Mouse (Mus musculus): Measurements from ENCODE around the gene Spocd1. TPM values are rescaled to one million over a fixed set of nuclear protein-coding genes. Genes with fewer than 3 reads are reported as not detected.
A peak's percentile ranks its signal among the peaks of the same experiment; 100 is the strongest.

Spocd1 gene
- polyA plus RNA-seq, 1 experiment from 2014 or later = not detected

GRCm38 (mm10) chr4:129960180-129960944, 31.3 kb downstream of the Spocd1 start:
- Histone ChIP-seq H3K4me3 (ENCODE audit: low read length) (peak overlapping the region; percentile 41), H3K9ac (ENCODE audit: low read depth, low read length) (peak overlapping the region; percentile 42), H3K27me3 (ENCODE audit: control insufficient read depth, insufficient read depth, low read length) (no peaks in the 10 kb centered on the region), H3K4me1 (ENCODE audit: control insufficient read depth, insufficient read depth, low read length) (peaks cover 7% of the 10 kb centered on the region), H3K27ac (ENCODE audit: low read depth, low read length) (no peak overlapping the region), H3K4me2 (replicated peaks; ENCODE audit: low read depth, low read length) (peak overlapping the region; percentile 86), H3K9me3 (ENCODE audit: control insufficient read depth, low read length) (no peaks in the 10 kb centered on the region), H3K36me3 (ENCODE audit: control insufficient read depth, insufficient read depth, low read length) (no peaks in the 10 kb centered on the region)
- peak; percentile 74 for ATAC-seq (ENCODE audit: low FRiP score, low TSS enrichment)
- WGBS = 1% methylated on average over 37 of the region's 37 CpGs

GRCm38 (mm10) chr4:129965294-129965693, 36.2 kb downstream of the Spocd1 start:
- no peak for ATAC-seq (ENCODE audit: low FRiP score, low TSS enrichment)
- Histone ChIP-seq H3K27me3 (ENCODE audit: control insufficient read depth, insufficient read depth, low read length) (no peaks in the 10 kb centered on the region), H3K9ac (ENCODE audit: low read depth, low read length) (no peak overlapping the region), H3K27ac (ENCODE audit: low read depth, low read length) (no peak overlapping the region), H3K36me3 (ENCODE audit: control insufficient read depth, insufficient read depth, low read length) (no peaks in the 10 kb centered on the region), H3K4me2 (replicated peaks; ENCODE audit: low read depth, low read length) (no peak overlapping the region), H3K4me3 (ENCODE audit: low read length) (no peak overlapping the region), H3K4me1 (ENCODE audit: control insufficient read depth, insufficient read depth, low read length) (0 out of 2 replicates have a peak, but pooled peaks cover under 1% of the 10 kb centered on the region), H3K9me3 (ENCODE audit: control insufficient read depth, low read length) (no peaks in the 10 kb centered on the region)
- WGBS = 76% methylated on average over 11 of the region's 11 CpGs

DNA sequence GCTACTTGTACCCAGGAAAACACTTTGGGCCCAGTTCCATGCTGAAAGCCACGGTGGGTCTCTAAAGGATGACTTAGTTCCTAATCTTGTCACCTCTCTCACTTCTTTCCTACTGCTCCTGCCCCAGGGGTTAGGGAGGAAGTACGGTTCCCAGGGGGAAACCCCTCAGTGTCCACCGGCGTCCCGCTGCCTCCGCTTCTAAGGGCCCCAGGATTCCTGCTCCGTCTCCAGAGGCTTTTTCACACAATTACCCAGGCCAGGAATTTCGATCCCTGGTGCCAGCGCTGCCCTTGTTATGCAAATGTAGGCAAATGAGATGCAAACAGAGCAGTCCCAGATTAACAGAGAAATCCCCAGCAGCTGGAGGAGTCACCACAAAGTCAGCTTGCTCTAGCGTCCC, 37.2 kb downstream of the Spocd1 start:
- ATAC-seq (ENCODE audit: low FRiP score, low TSS enrichment) = no peak
- WGBS = 28% methylated on average over 10 of the region's 10 CpGs
- no peaks in the 10 kb centered on the region for H3K36me3 ChIP-seq (ENCODE audit: control insufficient read depth, insufficient read depth, low read length)
- H3K4me1 ChIP-seq (ENCODE audit: control insufficient read depth, insufficient read depth, low read length) = no peaks in the 10 kb centered on the region
- no peak overlapping the region for H3K27ac ChIP-seq (ENCODE audit: low read depth, low read length)
- H3K27me3 ChIP-seq (ENCODE audit: control insufficient read depth, insufficient read depth, low read length) = no peaks in the 10 kb centered on the region
- H3K4me2 ChIP-seq (replicated peaks; ENCODE audit: low read depth, low read length) = no peak overlapping the region
- H3K9me3 ChIP-seq (ENCODE audit: control insufficient read depth, low read length) = no peaks in the 10 kb centered on the region
- no peak overlapping the region for H3K9ac ChIP-seq (ENCODE audit: low read depth, low read length)
- H3K4me3 ChIP-seq (ENCODE audit: low read length) = no peak overlapping the region

GRCm38 (mm10) chr4:129967024-129968014, 38.3 kb downstream of the Spocd1 start:
- H3K36me3 ChIP-seq (ENCODE audit: control insufficient read depth, insufficient read depth, low read length) = no peaks in the 10 kb centered on the region
- H3K27ac ChIP-seq (ENCODE audit: low read depth, low read length) = no peak overlapping the region
- H3K4me2 ChIP-seq (replicated peaks; ENCODE audit: low read depth, low read length) = no peak overlapping the region
- H3K9ac ChIP-seq (ENCODE audit: low read depth, low read length) = no peak overlapping the region
- no peak overlapping the region for H3K4me3 ChIP-seq (ENCODE audit: low read length)
- 0 out of 2 replicates have a peak, but pooled peaks cover 5% of the 10 kb centered on the region for H3K27me3 ChIP-seq (ENCODE audit: control insufficient read depth, insufficient read depth, low read length)
- 50% methylated on average over 13 of the region's 13 CpGs for WGBS
- ATAC-seq (ENCODE audit: low FRiP score, low TSS enrichment) = 0 out of 2 replicates have a peak, but pooled peaks have one; percentile 22
- H3K4me1 ChIP-seq (ENCODE audit: control insufficient read depth, insufficient read depth, low read length) = no peaks in the 10 kb centered on the region
- H3K9me3 ChIP-seq (ENCODE audit: control insufficient read depth, low read length) = no peaks in the 10 kb centered on the region

- Histone ChIP-seq H3K36me3 (ENCODE audit: control insufficient read depth, insufficient read depth, low read length) (no peaks in the 10 kb centered on the region), H3K4me3 (ENCODE audit: low read length) (no peak overlapping the region), H3K27ac (ENCODE audit: low read depth, low read length) (no peak overlapping the region), H3K9me3 (ENCODE audit: control insufficient read depth, low read length) (no peaks in the 10 kb centered on the region), H3K4me1 (ENCODE audit: control insufficient read depth, insufficient read depth, low read length) (no peaks in the 10 kb centered on the region), H3K4me2 (replicated peaks; ENCODE audit: low read depth, low read length) (no peak overlapping the region), H3K9ac (ENCODE audit: low read depth, low read length) (no peak overlapping the region), H3K27me3 (ENCODE audit: control insufficient read depth, insufficient read depth, low read length) (peaks cover 12% of the 10 kb centered on the region; the same call in 1 of the 2 replicates)
- WGBS = 65% methylated on average over 8 of the region's 8 CpGs
- ATAC-seq (ENCODE audit: low FRiP score, low TSS enrichment) = no peak
These were observed 41.1 kb downstream of the Spocd1 start for GRCm38 (mm10) chr4:129970168-129970567.

- H3K4me1 ChIP-seq (ENCODE audit: control insufficient read depth, insufficient read depth, low read length) = no peaks in the 10 kb centered on the region
- H3K4me2 ChIP-seq (replicated peaks; ENCODE audit: low read depth, low read length) = no peak overlapping the region
- 84% methylated on average over 11 of the region's 11 CpGs for WGBS
- ATAC-seq (ENCODE audit: low FRiP score, low TSS enrichment) = no peak
- H3K9ac ChIP-seq (ENCODE audit: low read depth, low read length) = no peak overlapping the region
- no peak overlapping the region for H3K27ac ChIP-seq (ENCODE audit: low read depth, low read length)
- no peaks in the 10 kb centered on the region for H3K36me3 ChIP-seq (ENCODE audit: control insufficient read depth, insufficient read depth, low read length)
- no peaks in the 10 kb centered on the region for H3K9me3 ChIP-seq (ENCODE audit: control insufficient read depth, low read length)
- peaks cover 12% of the 10 kb centered on the region; the same call in 1 of the 2 replicates for H3K27me3 ChIP-seq (ENCODE audit: control insufficient read depth, insufficient read depth, low read length)
- H3K4me3 ChIP-seq (ENCODE audit: low read length) = no peak overlapping the region
These were observed 41.8 kb downstream of the Spocd1 start for GRCm38 (mm10) chr4:129970861-129971260.

GRCm38 (mm10) chr4:129971989-129972388, 42.9 kb downstream of the Spocd1 start:
- 44% methylated on average over 7 of the region's 7 CpGs for WGBS
- H3K4me3 ChIP-seq (ENCODE audit: low read length) = no peak overlapping the region
- H3K27me3 ChIP-seq (ENCODE audit: control insufficient read depth, insufficient read depth, low read length) = peaks cover 18% of the 10 kb centered on the region; the same call in 1 of the 2 replicates
- H3K4me1 ChIP-seq (ENCODE audit: control insufficient read depth, insufficient read depth, low read length) = no peaks in the 10 kb centered on the region
- H3K27ac ChIP-seq (ENCODE audit: low read depth, low read length) = no peak overlapping the region
- no peak for ATAC-seq (ENCODE audit: low FRiP score, low TSS enrichment)
- no peaks in the 10 kb centered on the region for H3K9me3 ChIP-seq (ENCODE audit: control insufficient read depth, low read length)
- no peak overlapping the region for H3K9ac ChIP-seq (ENCODE audit: low read depth, low read length)
- no peak overlapping the region for H3K4me2 ChIP-seq (replicated peaks; ENCODE audit: low read depth, low read length)
- H3K36me3 ChIP-seq (ENCODE audit: control insufficient read depth, insufficient read depth, low read length) = no peaks in the 10 kb centered on the region

- 69% methylated on average over 9 of the region's 9 CpGs for WGBS
- Histone ChIP-seq H3K9ac (ENCODE audit: low read depth, low read length) (no peak overlapping the region), H3K36me3 (ENCODE audit: control insufficient read depth, insufficient read depth, low read length) (no peaks in the 10 kb centered on the region), H3K4me1 (ENCODE audit: control insufficient read depth, insufficient read depth, low read length) (no peaks in the 10 kb centered on the region), H3K27me3 (ENCODE audit: control insufficient read depth, insufficient read depth, low read length) (peaks cover 24% of the 10 kb centered on the region), H3K4me3 (ENCODE audit: low read length) (no peak overlapping the region), H3K4me2 (replicated peaks; ENCODE audit: low read depth, low read length) (no peak overlapping the region), H3K9me3 (ENCODE audit: control insufficient read depth, low read length) (no peaks in the 10 kb centered on the region), H3K27ac (ENCODE audit: low read depth, low read length) (no peak overlapping the region)
- no peak for ATAC-seq (ENCODE audit: low FRiP score, low TSS enrichment)
These were observed 45.2 kb downstream of the Spocd1 start for GRCm38 (mm10) chr4:129974285-129974684.
